Mouse (Mus musculus): ENCODE measurements at regions not wholly inside any gene's neighbourhood (a gene's known extent, or its start where the extent isn't known, plus 50 kb on each side); places are given as distances from the start of the nearest gene placed in this dataset.
A peak's percentile ranks its signal among the peaks of the same experiment; 100 is the strongest.

- no peak for DNase-seq (ENCODE audit: low spot score in 2 of 2)
Observed at GRCm38 (mm10) chr17:87202958-87203720, 62.6 kb downstream of the Mcfd2 start.

GRCm38 (mm10) chr17:87202490-87202889 is 63.2 kb downstream of the Mcfd2 start:
- DNase-seq (ENCODE audit: low spot score in 2 of 2): peak in 1 of 2 experiments; percentile 54

- peak in 1 of 2 experiments; percentile 55 for DNase-seq (ENCODE audit: low spot score in 2 of 2)
Observed at GRCm38 (mm10) chr17:87200721-87201242, 65.0 kb downstream of the Mcfd2 start.

- DNase-seq (ENCODE audit: low spot score in 2 of 2): no peak
Observed at GRCm38 (mm10) chr17:87200134-87200533, 65.6 kb downstream of the Mcfd2 start.

- DNase-seq (ENCODE audit: low spot score in 2 of 2): no peak
Observed at GRCm38 (mm10) chr17:87199134-87199533, 66.6 kb downstream of the Mcfd2 start.

GRCm38 (mm10) chr17:87197434-87197833 is 68.3 kb downstream of the Mcfd2 start:
- DNase-seq (ENCODE audit: low spot score in 2 of 2): no peak

- no peak for DNase-seq (ENCODE audit: low spot score in 2 of 2)
Observed at GRCm38 (mm10) chr17:87194639-87195038, 71.1 kb downstream of the Mcfd2 start.

- DNase-seq (ENCODE audit: low spot score in 2 of 2): no peak
Observed at GRCm38 (mm10) chr17:87193482-87193881, 72.3 kb downstream of the Mcfd2 start.

GRCm38 (mm10) chr17:87189670-87190069 is 76.1 kb downstream of the Mcfd2 start:
- DNase-seq (ENCODE audit: low spot score in 2 of 2): no peak

Data from gastrocnemius, postnatal 4 days (tissue).